In genomic region chr10:80954843-80955242, GRCm38 (mm10) we compare ENCODE assay signal across 9 mouse cellular contexts. TPM values are rescaled to one million over a fixed set of nuclear protein-coding genes. Genes with fewer than 3 reads are reported as not detected.
DNase-seq lines count a peak whose midpoint lies in the region; ATAC-seq and TF ChIP-seq lines count a peak whose summit lies in the region.
"Had no signal": no experiment of that assay in that cellular context is flagged by ENCODE, and none has a peak within 500 bp of the region (broad histone marks: within the 10 kb centered on the region; RNA-seq: fewer than 3 reads in every experiment).

No protein-coding gene starts in this region.

- no peak for TF ChIP-seq EP300 in liver, postnatal 0 days (IDR thresholded peaks at IDR 0.05; ENCODE audit: low read depth)

- 0 out of 2 replicates have a peak, but pooled peaks have one; percentile 39 for ATAC-seq in liver, embryonic 16.5 days (ENCODE audit: low read depth)
- ATAC-seq in liver, postnatal 0 days: no peak
- no peak for ATAC-seq in limb, embryonic 15.5 days (ENCODE audit: insufficient number of reproducible peaks, low FRiP score, low TSS enrichment, low read depth)

- no peak overlapping the region for H3K4me3 ChIP-seq in liver, embryonic 16.5 days (ENCODE audit: low read depth, low read length)
- no peak overlapping the region for H3K4me3 ChIP-seq in liver, postnatal 0 days (ENCODE audit: low read depth, low read length)
- no peak overlapping the region for H3K4me3 ChIP-seq in limb, embryonic 15.5 days

- H3K4me1 ChIP-seq in liver, embryonic 16.5 days (ENCODE audit: control insufficient read depth, low read depth, low read length): peaks cover 4% of the 10 kb centered on the region
- H3K4me1 ChIP-seq in liver, postnatal 0 days (ENCODE audit: insufficient read depth): peaks cover 6% of the 10 kb centered on the region
- peaks cover 20% of the 10 kb centered on the region for H3K4me1 ChIP-seq in limb, embryonic 15.5 days

- no peak overlapping the region for H3K4me2 ChIP-seq in liver, embryonic 16.5 days (ENCODE audit: low read depth, low read length)
- no peak overlapping the region for H3K4me2 ChIP-seq in liver, postnatal 0 days (ENCODE audit: low read depth, low read length)
- no peak overlapping the region for H3K4me2 ChIP-seq in limb, embryonic 15.5 days

- no peaks in the 10 kb centered on the region for H3K9me3 ChIP-seq in liver, embryonic 16.5 days (replicated peaks; ENCODE audit: control insufficient read depth, low read length)
- no peaks in the 10 kb centered on the region for H3K9me3 ChIP-seq in liver, postnatal 0 days (ENCODE audit: low read length)
- no peaks in the 10 kb centered on the region for H3K9me3 ChIP-seq in limb, embryonic 15.5 days

- no peak overlapping the region for H3K9ac ChIP-seq in liver, embryonic 16.5 days (ENCODE audit: low read depth, low read length)
- no peak overlapping the region for H3K9ac ChIP-seq in liver, postnatal 0 days (replicated peaks)
- H3K9ac ChIP-seq in limb, embryonic 15.5 days: no peak overlapping the region

- no peak for TF ChIP-seq CTCF in liver, postnatal 0 days (IDR thresholded peaks at IDR 0.05; ENCODE audit: low read depth)

- 45% methylated on average over 6 of the region's 6 CpGs for WGBS in liver, embryonic 16.5 days (ENCODE audit: insufficient replicate concordance)
- 49% methylated on average over 6 of the region's 6 CpGs for WGBS in liver, postnatal 0 days (ENCODE audit: insufficient replicate concordance)
- 46% methylated on average over 6 of the region's 6 CpGs for WGBS in limb, embryonic 15.5 days

- DNase-seq in adrenal gland, postnatal 14 days: peak; percentile 14
- no peak for DNase-seq in adrenal gland, postnatal 36 days
- DNase-seq in liver, postnatal 0 days: no peak
- peak; percentile 60 for DNase-seq in gastrocnemius, postnatal 25 days
- no peak for DNase-seq in urinary bladder, postnatal 14 days (ENCODE audit: low spot score)
- DNase-seq in layer of hippocampus, adult 9-11 months: no peak
- DNase-seq: midbrain, embryonic 14.5 days had no signal

- H3K27me3 ChIP-seq in liver, embryonic 16.5 days (ENCODE audit: control insufficient read depth, insufficient read depth, low read depth, low read length): no peaks in the 10 kb centered on the region
- H3K27me3 ChIP-seq in liver, postnatal 0 days (ENCODE audit: insufficient read depth, low read length): no peaks in the 10 kb centered on the region
- no peaks in the 10 kb centered on the region for H3K27me3 ChIP-seq in limb, embryonic 15.5 days

- H3K36me3 ChIP-seq in liver, embryonic 16.5 days (ENCODE audit: control insufficient read depth, insufficient read depth): no peaks in the 10 kb centered on the region
- no peaks in the 10 kb centered on the region for H3K36me3 ChIP-seq in liver, postnatal 0 days (replicated peaks; ENCODE audit: insufficient read depth, low read length)
- H3K36me3 ChIP-seq in limb, embryonic 15.5 days: no peaks in the 10 kb centered on the region

- H3K27ac ChIP-seq in liver, embryonic 16.5 days (ENCODE audit: low read length): no peak overlapping the region
- no peak overlapping the region for H3K27ac ChIP-seq in liver, postnatal 0 days (ENCODE audit: low read depth)
- peak overlapping the region; percentile 67 for H3K27ac ChIP-seq in limb, embryonic 15.5 days

RNA-seq across cellular contexts. Expression of gene Gadd45b, which starts 25.0 kb away (rescaled TPM):
- total RNA-seq in adrenal gland, postnatal 14 days (2021): 29.8 and 91.3 TPM in 2 replicates
- 100 to 1,000 TPM in 1 of 2 experiments, 10 to 100 TPM in 1; 81.7 to 149 TPM for total RNA-seq in adrenal gland, postnatal 36 days (2021)
- 4.0 and 5.0 TPM in 2 replicates for polyA plus RNA-seq in liver, embryonic 16.5 days (2015; fragmentation: Nextera tagmentation; extraction: Ambion mirVana)
- polyA plus RNA-seq in liver, postnatal 0 days (2015; fragmentation: Nextera tagmentation; extraction: Ambion mirVana): 17.3 and 18.7 TPM in 2 replicates
- total RNA-seq in gastrocnemius, postnatal 25 days (2021): 10 to 100 TPM; 12.7 to 30.0 TPM
- 44.4 and 44.7 TPM in 2 replicates for polyA plus RNA-seq in limb, embryonic 15.5 days (2015; fragmentation: Nextera tagmentation; extraction: Ambion mirVana)

RNA-seq across cellular contexts. Expression of gene Lmnb2, which starts 36.8 kb away (rescaled TPM):
- 14.9 and 15.8 TPM in 2 replicates for total RNA-seq in adrenal gland, postnatal 14 days (2021)
- 10 to 100 TPM; 11.2 to 17.2 TPM for total RNA-seq in adrenal gland, postnatal 36 days (2021)
- polyA plus RNA-seq in liver, embryonic 16.5 days (2015; fragmentation: Nextera tagmentation; extraction: Ambion mirVana): 10.3 TPM in 2 replicates
- 5.4 and 6.5 TPM in 2 replicates for polyA plus RNA-seq in liver, postnatal 0 days (2015; fragmentation: Nextera tagmentation; extraction: Ambion mirVana)
- total RNA-seq in gastrocnemius, postnatal 25 days (2021): 1 to 10 TPM; 3.7 to 5.1 TPM
- 51.6 and 58.2 TPM in 2 replicates for polyA plus RNA-seq in limb, embryonic 15.5 days (2015; fragmentation: Nextera tagmentation; extraction: Ambion mirVana)

RNA-seq across cellular contexts. Expression of gene Timm13, which starts 54.1 kb away (rescaled TPM):
- 252 and 257 TPM in 2 replicates for total RNA-seq in adrenal gland, postnatal 14 days (2021)
- total RNA-seq in adrenal gland, postnatal 36 days (2021): 100 to 1,000 TPM; 202 to 239 TPM
- 151 and 160 TPM in 2 replicates for polyA plus RNA-seq in liver, embryonic 16.5 days (2015; fragmentation: Nextera tagmentation; extraction: Ambion mirVana)
- polyA plus RNA-seq in liver, postnatal 0 days (2015; fragmentation: Nextera tagmentation; extraction: Ambion mirVana): 242 and 244 TPM in 2 replicates
- total RNA-seq in gastrocnemius, postnatal 25 days (2021): 100 to 1,000 TPM; 114 to 125 TPM
- 312 and 329 TPM in 2 replicates for polyA plus RNA-seq in limb, embryonic 15.5 days (2015; fragmentation: Nextera tagmentation; extraction: Ambion mirVana)

RNA-seq across cellular contexts. Expression of gene Gng7, which starts 59.9 kb away (rescaled TPM):
- 5.9 and 6.2 TPM in 2 replicates for total RNA-seq in adrenal gland, postnatal 14 days (2021)
- total RNA-seq in adrenal gland, postnatal 36 days (2021): 1 to 10 TPM; 6.4 to 6.7 TPM
- 0.36 and 0.44 TPM in 2 replicates for polyA plus RNA-seq in liver, embryonic 16.5 days (2015; fragmentation: Nextera tagmentation; extraction: Ambion mirVana)
- 1.3 TPM in 2 replicates for polyA plus RNA-seq in liver, postnatal 0 days (2015; fragmentation: Nextera tagmentation; extraction: Ambion mirVana)
- total RNA-seq in gastrocnemius, postnatal 25 days (2021): 1 to 10 TPM in 1 of 2 experiments, under 1 TPM in 1; 0.61 to 1.1 TPM
- 7.7 and 8.7 TPM in 2 replicates for polyA plus RNA-seq in limb, embryonic 15.5 days (2015; fragmentation: Nextera tagmentation; extraction: Ambion mirVana)

Comparison
In these comparisons a context has a peak if more than half of its experiments do, and no peak if none do; other contexts are left out.
1. DNase-seq: peak in adrenal gland, postnatal 14 days (single experiment) and gastrocnemius, postnatal 25 days (single experiment); none in adrenal gland, postnatal 36 days (0 of 2), liver, postnatal 0 days (single experiment), urinary bladder, postnatal 14 days (single experiment) and layer of hippocampus, adult 9-11 months (single experiment).